Mouse (Mus musculus) forebrain, embryonic 15.5 days (tissue): ENCODE results near the gene Uqcr11. TPM values are rescaled to one million over a fixed set of nuclear protein-coding genes. Genes with fewer than 3 reads are reported as not detected.

Source experiments
- ATAC-seq: fragments of 200-750 bp; cut with Nextera tagmentation; replicated peaks from 2 replicates; pipeline ENCODE4 v1.8.0; 2017; ENCODE audit warnings: mild to moderate bottlenecking, moderate TSS enrichment, moderate library complexity
- H3K27ac ChIP-seq: fragments of 300-500 bp; sonication (generic); replicated peaks from 2 replicates; pipeline ENCODE4 v1.5.1; 2015; ENCODE audit warnings: mild to moderate bottlenecking, inconsistent platforms
- H3K27me3 ChIP-seq: fragments of 300-500 bp; sonication (generic); 2 replicates; pipeline ENCODE4 v1.6.1; 2015; ENCODE audit warnings: inconsistent platforms
- H3K36me3 ChIP-seq: fragments of 300-500 bp; sonication (generic); 2 replicates; pipeline ENCODE4 v1.6.1; 2015; ENCODE audit warnings: mild to moderate bottlenecking, inconsistent platforms
- H3K4me1 ChIP-seq: fragments of 300-500 bp; sonication (generic); 2 replicates; pipeline ENCODE4 v1.6.1; 2015; ENCODE audit warnings: inconsistent platforms
- H3K4me2 ChIP-seq: fragments of 300-500 bp; sonication (generic); replicated peaks from 2 replicates; pipeline ENCODE4 v1.6.1; 2015; ENCODE audit warnings: mild to moderate bottlenecking, inconsistent platforms
- H3K4me3 ChIP-seq: fragments of 300-500 bp; sonication (generic); 2 replicates; pipeline ENCODE4 v1.5.1; 2015; ENCODE audit warnings: mild to moderate bottlenecking, inconsistent platforms
- H3K9ac ChIP-seq: fragments of 300-500 bp; sonication (generic); replicated peaks from 2 replicates; pipeline ENCODE4 v1.6.1; 2015; ENCODE audit warnings: mild to moderate bottlenecking, inconsistent platforms
- H3K9me3 ChIP-seq: fragments of 300-500 bp; sonication (generic); 2 replicates; pipeline ENCODE4 v1.6.1; 2016; ENCODE audit warnings: inconsistent platforms
- WGBS: fragments of 180-500 bp; shearing (Covaris S2); methylation state at CpG from one replicate; pipeline ENCODE4 v1.1.7; 2015; ENCODE audit warnings: mixed read lengths; 5-methylcytosine and 5-hydroxymethylcytosine counted together
- polyA plus RNA-seq: library from polyadenylated mRNA; unstranded; fragments of >200 nt; fragmentation: Nextera tagmentation; extraction: Ambion mirVana; gene quantifications from 2 replicates; pipeline ENCODE4 v1.2.1, GENCODE M21; 2015

The Uqcr11 gene
- polyA plus RNA-seq, 1 experiment from 2014 or later = 551 TPM

- Histone ChIP-seq H3K4me3 (no peak overlapping the region), H3K36me3 (peaks cover 74% of the 10 kb centered on the region), H3K27me3 (no peaks in the 10 kb centered on the region), H3K27ac (no peak overlapping the region), H3K4me2 (no peak overlapping the region), H3K4me1 (peaks cover 29% of the 10 kb centered on the region), H3K9me3 (no peaks in the 10 kb centered on the region), H3K9ac (no peak overlapping the region)
- ATAC-seq = no peak
- 98% methylated on average over 3 of the region's 3 CpGs for WGBS
Measured at GRCm38 (mm10) chr10:80425041-80425440, 18.4 kb upstream of the Uqcr11 start.

- Histone ChIP-seq H3K4me3 (no peak overlapping the region), H3K36me3 (peaks cover 73% of the 10 kb centered on the region), H3K4me1 (peaks cover 44% of the 10 kb centered on the region), H3K27me3 (no peaks in the 10 kb centered on the region), H3K4me2 (no peak overlapping the region), H3K9ac (no peak overlapping the region), H3K9me3 (no peaks in the 10 kb centered on the region), H3K27ac (peak overlapping the region; percentile 69)
- ATAC-seq = no peak
- WGBS = 45% methylated on average over 4 of the region's 4 CpGs
Measured at GRCm38 (mm10) chr10:80423562-80423961, 16.9 kb upstream of the Uqcr11 start.

GRCm38 (mm10) chr10:80421651-80422472 lies 15.2 kb upstream of the Uqcr11 start:
- 69% methylated on average over 9 of the region's 9 CpGs for WGBS
- ATAC-seq = peak; percentile 36; the same call in 1 of the 2 replicates
- no peak overlapping the region for H3K4me2 ChIP-seq
- H3K36me3 ChIP-seq = peaks cover 73% of the 10 kb centered on the region
- no peaks in the 10 kb centered on the region for H3K9me3 ChIP-seq
- H3K4me1 ChIP-seq = peaks cover 52% of the 10 kb centered on the region
- H3K27ac ChIP-seq = peak overlapping the region; percentile 69
- no peaks in the 10 kb centered on the region for H3K27me3 ChIP-seq
- no peak overlapping the region for H3K4me3 ChIP-seq
- H3K9ac ChIP-seq = no peak overlapping the region

DNA sequence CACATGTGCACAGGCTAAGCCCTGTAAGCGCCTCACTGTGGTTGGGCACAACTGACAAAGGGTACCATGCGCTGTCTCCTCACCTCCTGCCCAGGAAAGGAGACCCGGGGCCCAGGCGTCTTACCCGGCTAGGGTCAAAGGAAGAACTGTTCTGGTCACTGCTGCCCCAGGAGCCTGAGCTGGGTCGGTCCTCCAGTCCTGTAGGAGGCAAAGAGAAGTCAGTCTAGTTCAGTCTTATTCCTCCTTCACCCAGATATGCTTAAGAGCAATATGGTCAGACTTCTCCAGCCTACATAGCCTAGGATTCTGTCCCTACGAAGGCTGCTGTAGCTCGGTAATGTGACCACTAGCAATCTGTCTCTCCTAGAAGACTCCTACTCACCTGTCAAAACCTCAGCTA lies 14.6 kb upstream of the Uqcr11 start:
- Histone ChIP-seq H3K27ac (peak overlapping the region; percentile 69; the same call in 1 of the 2 replicates), H3K9ac (no peak overlapping the region), H3K27me3 (no peaks in the 10 kb centered on the region), H3K4me2 (no peak overlapping the region), H3K4me1 (peaks cover 52% of the 10 kb centered on the region), H3K4me3 (no peak overlapping the region), H3K9me3 (no peaks in the 10 kb centered on the region), H3K36me3 (peaks cover 73% of the 10 kb centered on the region)
- WGBS = 94% methylated on average over 8 of the region's 8 CpGs
- ATAC-seq = no peak

DNA sequence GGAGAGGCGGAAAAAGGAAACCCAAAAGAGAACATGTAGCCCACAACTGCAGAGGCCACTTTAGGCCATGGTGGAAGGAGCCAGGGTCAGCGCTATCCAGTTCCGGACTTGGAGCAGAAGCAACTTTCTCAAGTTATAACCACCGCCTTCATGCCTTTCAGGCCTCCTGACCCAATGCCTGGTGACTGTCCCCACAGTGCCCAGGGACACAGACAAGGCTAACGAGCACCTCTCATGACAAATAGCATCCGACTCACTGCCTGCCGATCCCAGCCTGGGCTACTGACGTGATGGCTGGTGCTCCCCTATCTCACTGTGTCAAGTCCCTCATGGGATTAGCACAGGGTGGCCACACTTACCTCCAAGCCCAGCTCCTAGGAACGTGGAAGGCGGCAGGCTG lies 14.1 kb upstream of the Uqcr11 start:
- no peak overlapping the region for H3K4me2 ChIP-seq
- H3K36me3 ChIP-seq = peaks cover 72% of the 10 kb centered on the region
- no peak overlapping the region for H3K4me3 ChIP-seq
- H3K27me3 ChIP-seq = no peaks in the 10 kb centered on the region
- ATAC-seq = no peak
- H3K9me3 ChIP-seq = no peaks in the 10 kb centered on the region
- peaks cover 52% of the 10 kb centered on the region for H3K4me1 ChIP-seq
- 86% methylated on average over 10 of the region's 10 CpGs for WGBS
- no peak overlapping the region for H3K9ac ChIP-seq
- no peak overlapping the region for H3K27ac ChIP-seq

- no peak overlapping the region for H3K9ac ChIP-seq
Measured at GRCm38 (mm10) chr10:80419419-80419818, 12.8 kb upstream of the Uqcr11 start.

GRCm38 (mm10) chr10:80418311-80418710 lies 11.7 kb upstream of the Uqcr11 start:
- Histone ChIP-seq H3K4me1 (peaks cover 50% of the 10 kb centered on the region), H3K27ac (peak overlapping the region; percentile 51), H3K4me2 (no peak overlapping the region), H3K4me3 (no peak overlapping the region), H3K9me3 (no peaks in the 10 kb centered on the region), H3K27me3 (no peaks in the 10 kb centered on the region), H3K36me3 (peaks cover 81% of the 10 kb centered on the region), H3K9ac (no peak overlapping the region)
- WGBS = 22% methylated on average over 3 of the region's 3 CpGs
- ATAC-seq = 0 out of 2 replicates have a peak, but pooled peaks have one; percentile 27

More at GRCm38 (mm10) chr10:80419419-80419818, 12.8 kb upstream of the Uqcr11 start:
- peak overlapping the region; percentile 51 for H3K27ac ChIP-seq
- WGBS = 58% methylated on average over 8 of the region's 8 CpGs
- no peak for ATAC-seq
- peaks cover 49% of the 10 kb centered on the region for H3K4me1 ChIP-seq
- no peak overlapping the region for H3K4me3 ChIP-seq
- no peaks in the 10 kb centered on the region for H3K9me3 ChIP-seq
- no peaks in the 10 kb centered on the region for H3K27me3 ChIP-seq
- peaks cover 72% of the 10 kb centered on the region for H3K36me3 ChIP-seq
- H3K4me2 ChIP-seq = no peak overlapping the region

GRCm38 (mm10) chr10:80417841-80418240 lies 11.2 kb upstream of the Uqcr11 start:
- Histone ChIP-seq H3K27ac (peak overlapping the region; percentile 51), H3K9ac (no peak overlapping the region), H3K4me3 (no peak overlapping the region), H3K27me3 (no peaks in the 10 kb centered on the region), H3K9me3 (no peaks in the 10 kb centered on the region), H3K4me2 (no peak overlapping the region), H3K4me1 (peaks cover 50% of the 10 kb centered on the region), H3K36me3 (peaks cover 86% of the 10 kb centered on the region)
- WGBS = 89% methylated on average over 1 of the region's 1 CpGs
- ATAC-seq = no peak

DNA sequence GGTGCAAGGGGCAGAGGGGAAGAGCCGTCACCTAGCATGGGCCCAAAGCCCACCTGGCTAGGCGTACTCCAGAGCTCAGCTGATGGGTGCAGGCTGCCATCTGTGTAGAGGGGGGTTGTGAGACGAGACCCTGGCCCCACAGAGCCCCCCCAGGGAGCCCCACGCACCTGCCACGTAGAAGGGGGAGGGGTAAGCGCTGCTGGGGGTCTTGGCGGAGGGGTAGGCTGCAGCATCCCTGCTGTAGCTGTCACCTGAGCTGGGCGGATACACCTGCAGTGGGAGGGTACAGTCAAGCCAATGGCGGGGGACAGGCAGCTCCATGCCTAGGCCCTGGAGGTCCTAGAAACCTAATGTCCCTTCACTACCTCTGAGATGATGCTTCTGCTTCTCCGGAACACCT lies 10.7 kb upstream of the Uqcr11 start:
- Histone ChIP-seq H3K9ac (no peak overlapping the region), H3K27ac (no peak overlapping the region; the same call in 1 of the 2 replicates), H3K9me3 (no peaks in the 10 kb centered on the region), H3K4me2 (no peak overlapping the region), H3K4me1 (peaks cover 48% of the 10 kb centered on the region), H3K36me3 (peaks cover 90% of the 10 kb centered on the region), H3K27me3 (no peaks in the 10 kb centered on the region), H3K4me3 (no peak overlapping the region)
- WGBS = 91% methylated on average over 10 of the region's 10 CpGs
- ATAC-seq = no peak

GRCm38 (mm10) chr10:80415566-80415965 lies 8.9 kb upstream of the Uqcr11 start:
- H3K27ac ChIP-seq = no peak overlapping the region
- ATAC-seq = no peak
- no peak overlapping the region for H3K9ac ChIP-seq
- no peak overlapping the region for H3K4me3 ChIP-seq
- no peak overlapping the region for H3K4me2 ChIP-seq
- H3K27me3 ChIP-seq = no peaks in the 10 kb centered on the region
- H3K36me3 ChIP-seq = peaks cover 95% of the 10 kb centered on the region
- H3K4me1 ChIP-seq = peaks cover 39% of the 10 kb centered on the region
- H3K9me3 ChIP-seq = no peaks in the 10 kb centered on the region
- WGBS = 90% methylated on average over 7 of the region's 7 CpGs

- H3K27ac ChIP-seq = peak overlapping the region; percentile 78
- no peaks in the 10 kb centered on the region for H3K27me3 ChIP-seq
- no peak; the same call in 1 of the 2 replicates for ATAC-seq
- H3K9ac ChIP-seq = no peak overlapping the region
- peaks cover 88% of the 10 kb centered on the region for H3K36me3 ChIP-seq
- no peak overlapping the region for H3K4me2 ChIP-seq
- H3K9me3 ChIP-seq = no peaks in the 10 kb centered on the region
- H3K4me3 ChIP-seq = no peak overlapping the region
- 75% methylated on average over 44 of the region's 44 CpGs for WGBS
- peaks cover 18% of the 10 kb centered on the region for H3K4me1 ChIP-seq
Measured at GRCm38 (mm10) chr10:80412656-80413541, 6.3 kb upstream of the Uqcr11 start.

GRCm38 (mm10) chr10:80407924-80408323 lies 1.3 kb upstream of the Uqcr11 start:
- Histone ChIP-seq H3K4me1 (peaks cover 27% of the 10 kb centered on the region), H3K27ac (no peak overlapping the region), H3K9me3 (no peaks in the 10 kb centered on the region), H3K27me3 (no peaks in the 10 kb centered on the region), H3K4me3 (no peak overlapping the region), H3K36me3 (peaks cover 52% of the 10 kb centered on the region), H3K9ac (no peak overlapping the region), H3K4me2 (no peak overlapping the region)
- WGBS = 50% methylated on average over 4 of the region's 4 CpGs
- no peak for ATAC-seq
